Mouse (Mus musculus) thymus, postnatal 36 days (tissue): ENCODE data around the gene C77080.
A peak's percentile ranks its signal among the peaks of the same experiment; 100 is the strongest.

ENCODE experiments used
- DNase-seq, 2 experiments: peaks; one replicate each; pipeline ENCODE4 v3.0.0; 2022; ENCODE audit warnings: mixed read lengths in 2 of 2

Gene C77080

DNA sequence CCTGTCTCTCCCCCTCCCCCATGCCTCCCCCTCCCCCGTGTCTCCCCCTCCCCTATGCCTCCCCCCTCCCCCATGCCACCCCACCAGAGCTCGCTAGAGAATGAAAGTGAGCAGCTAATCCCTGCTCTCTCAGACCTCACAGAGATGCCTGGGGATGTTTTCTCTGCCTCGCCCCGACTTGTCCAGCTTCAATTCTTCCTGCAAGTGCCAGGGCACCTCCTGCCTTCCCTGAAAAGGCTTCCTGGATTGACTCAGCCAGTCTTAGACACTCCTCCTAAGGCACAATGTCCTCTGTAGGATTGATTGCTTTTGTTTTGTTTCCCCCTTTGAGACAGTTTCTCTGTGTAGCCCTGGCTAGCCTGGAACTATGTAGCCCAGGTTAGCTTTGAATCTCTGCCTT, at the start of gene C77080:
Gene C77080, minus strand, starts transcription at position 209 of the 400 bp plus-strand sequence.
- DNase-seq, result no peak

DNA sequence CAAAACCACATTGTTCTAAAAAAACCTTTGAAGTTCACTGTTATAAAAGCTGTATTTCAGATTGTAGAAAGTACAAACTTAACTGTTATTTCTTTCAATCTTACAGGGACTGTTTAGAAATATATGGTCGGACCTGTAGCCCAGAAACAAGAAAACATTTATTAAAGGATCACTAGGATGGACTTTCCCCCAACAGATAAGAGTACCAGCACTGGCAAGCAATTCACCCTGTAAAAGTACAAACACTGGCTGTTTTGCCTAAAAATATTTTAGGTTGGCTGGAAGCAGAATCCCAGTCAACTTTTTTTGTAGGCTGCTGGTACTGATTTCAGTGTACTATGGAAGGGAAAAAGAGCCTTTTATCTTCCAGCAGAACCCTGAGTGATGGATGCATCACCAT, 46.7 kb upstream of the C77080 start:
- DNase-seq, result no peak

DNA sequence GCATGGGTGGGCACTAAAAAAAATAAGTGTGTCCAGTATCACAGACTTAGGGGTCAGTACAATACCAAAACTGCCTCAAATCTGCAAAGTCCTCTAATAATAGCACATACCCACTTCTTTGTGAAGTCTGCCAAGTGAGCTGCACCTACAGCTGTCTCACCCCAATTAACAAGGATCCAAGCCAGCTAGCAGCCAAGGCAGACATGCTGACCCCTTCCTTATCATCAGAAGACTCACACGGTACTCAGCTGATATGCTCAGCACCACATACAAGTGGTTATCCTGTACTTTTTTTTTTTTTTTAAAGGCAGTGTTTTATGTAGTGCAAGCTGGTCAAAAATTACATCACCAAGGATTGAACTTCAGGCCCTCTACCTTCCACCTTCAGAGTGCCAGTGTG, 43.1 kb upstream of the C77080 start:
- DNase-seq, result no peak

DNA sequence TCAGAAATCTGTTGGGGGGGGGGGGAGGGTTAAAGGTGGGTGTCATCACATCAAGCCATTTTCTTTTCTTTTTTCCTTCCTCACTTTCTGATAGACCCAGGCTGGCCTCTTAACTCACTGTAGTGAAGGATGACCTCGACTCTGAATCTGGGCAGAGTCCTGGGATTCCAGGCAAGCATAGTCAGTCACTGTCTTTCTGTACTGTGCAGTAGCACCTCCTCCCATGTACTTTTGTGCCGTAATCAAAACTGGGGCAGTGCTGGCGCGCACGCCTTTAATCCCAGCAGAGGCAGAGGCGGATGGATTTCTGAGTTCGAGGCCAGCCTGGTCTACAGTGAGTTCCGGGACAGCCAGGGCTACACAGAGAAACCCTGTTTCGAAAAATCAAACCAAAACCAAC, 42.6 kb upstream of the C77080 start:
- no peak for DNase-seq

GRCm38 (mm10) chr4:129303401-129303800, 42.2 kb upstream of the C77080 start:
- no peak for DNase-seq

DNA sequence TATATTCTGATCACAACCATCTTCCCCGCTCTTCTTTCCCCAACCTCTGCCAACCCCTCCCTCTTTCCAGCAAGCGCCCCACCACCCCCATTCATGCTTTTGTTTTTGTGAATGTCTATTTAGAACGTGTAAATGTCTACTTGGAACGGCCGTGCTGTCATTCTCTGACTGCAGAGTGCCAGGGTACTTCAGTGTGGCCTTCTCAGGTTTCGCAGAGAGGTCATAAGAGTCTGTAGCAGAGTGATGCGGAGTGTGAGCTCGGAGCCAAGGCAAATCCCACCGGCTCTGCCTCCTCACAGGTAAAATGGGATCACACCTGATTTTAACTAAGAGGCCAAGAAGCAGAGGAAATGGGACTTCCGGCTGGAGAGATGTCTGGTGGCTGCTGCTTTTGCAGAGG, 37.9 kb upstream of the C77080 start:
- DNase-seq, result no peak

DNA sequence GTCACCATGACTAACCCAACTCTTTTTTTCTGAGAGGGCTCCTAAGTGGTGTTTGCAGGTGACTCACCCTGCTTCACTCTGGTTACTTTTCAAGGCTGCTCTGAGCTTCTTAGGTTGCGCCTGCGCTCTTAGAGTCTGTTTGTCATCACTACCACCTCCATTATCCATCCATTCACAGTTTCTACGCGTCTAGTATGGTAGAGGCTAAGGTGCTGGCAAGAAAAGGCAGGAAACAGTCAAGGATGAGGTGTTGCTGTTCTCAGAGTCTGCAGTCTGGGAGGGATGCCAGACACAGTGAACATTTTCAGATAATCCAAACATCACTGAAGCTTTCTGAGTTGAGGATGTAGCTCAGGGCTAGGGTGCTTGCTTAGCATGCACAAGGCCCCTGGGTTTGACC, 36.5 kb upstream of the C77080 start:
- no peak for DNase-seq

DNA sequence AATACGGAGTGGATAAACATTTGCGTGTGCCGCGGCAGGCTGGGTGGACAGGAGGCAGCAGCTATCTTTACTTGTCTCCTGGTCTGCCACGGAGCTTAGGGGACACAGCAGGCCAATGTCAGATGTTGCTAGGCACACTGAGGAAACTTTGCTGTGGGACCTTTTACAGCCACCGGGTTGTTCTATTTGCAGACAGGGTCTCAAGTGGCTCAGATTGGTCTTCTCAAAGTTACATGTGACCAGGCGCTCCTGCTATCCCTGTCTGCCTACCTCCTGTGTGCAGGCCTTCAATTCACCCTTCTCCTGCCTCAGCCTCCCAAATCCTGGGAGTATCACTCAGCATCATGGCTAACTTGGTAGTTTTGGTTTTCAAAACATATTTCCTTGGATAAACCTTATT, 34.9 kb upstream of the C77080 start:
- DNase-seq, result no peak

DNA sequence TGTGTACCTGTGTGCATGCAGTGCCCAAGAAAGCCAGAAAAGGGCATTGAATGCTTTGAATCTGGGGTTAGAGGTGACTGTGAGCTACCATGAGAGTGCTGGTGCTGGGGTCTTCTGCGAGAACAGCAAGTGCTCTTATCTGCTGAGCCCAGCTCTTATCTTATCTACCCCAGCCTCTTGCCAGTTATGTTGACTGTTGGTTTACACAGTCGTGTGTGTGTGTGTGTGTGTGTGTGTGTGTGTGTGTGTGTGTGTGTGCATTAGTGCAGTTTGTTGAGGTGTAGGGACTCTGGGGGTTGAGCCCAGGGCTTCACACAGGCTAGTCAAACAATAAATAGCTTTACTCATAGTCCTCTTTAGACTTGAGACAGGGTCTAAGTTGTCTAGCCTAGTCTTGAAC, 34.0 kb upstream of the C77080 start:
- DNase-seq, result no peak

- no peak for DNase-seq
Observed at GRCm38 (mm10) chr4:129293702-129294101, 32.5 kb upstream of the C77080 start.

- DNase-seq, result no peak
Observed at GRCm38 (mm10) chr4:129292831-129293230, 31.6 kb upstream of the C77080 start.

DNA sequence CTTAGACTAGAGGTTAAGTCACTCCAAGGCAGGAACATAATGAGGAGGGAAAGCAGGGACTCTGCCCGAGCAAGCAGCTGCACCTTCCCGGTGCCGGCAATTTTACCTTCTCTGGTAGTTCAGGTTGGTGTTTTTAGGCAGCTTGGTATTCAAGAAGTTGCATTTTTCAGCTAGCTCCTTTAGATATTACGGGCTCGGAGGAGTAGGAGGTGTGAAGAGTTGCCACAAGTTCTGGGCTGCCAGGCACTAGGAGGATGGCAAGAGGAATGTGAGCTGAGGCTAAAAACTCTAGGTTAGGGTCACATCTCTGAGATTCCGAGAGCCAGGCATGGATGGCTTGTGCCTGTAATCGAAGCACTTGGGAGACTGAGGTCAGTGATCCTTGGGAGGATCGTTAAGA, 28.5 kb upstream of the C77080 start:
- DNase-seq, result no peak

- no peak for DNase-seq
Observed at GRCm38 (mm10) chr4:129288067-129288466, 26.9 kb upstream of the C77080 start.

GRCm38 (mm10) chr4:129287472-129287981, 26.3 kb upstream of the C77080 start, which contains the start of gene Sync:
Gene Sync, plus strand, starts transcription at chr4:129287617.
- no peak for DNase-seq

- no peak for DNase-seq
Observed at GRCm38 (mm10) chr4:129286683-129287471, 25.7 kb upstream of the C77080 start.

DNA sequence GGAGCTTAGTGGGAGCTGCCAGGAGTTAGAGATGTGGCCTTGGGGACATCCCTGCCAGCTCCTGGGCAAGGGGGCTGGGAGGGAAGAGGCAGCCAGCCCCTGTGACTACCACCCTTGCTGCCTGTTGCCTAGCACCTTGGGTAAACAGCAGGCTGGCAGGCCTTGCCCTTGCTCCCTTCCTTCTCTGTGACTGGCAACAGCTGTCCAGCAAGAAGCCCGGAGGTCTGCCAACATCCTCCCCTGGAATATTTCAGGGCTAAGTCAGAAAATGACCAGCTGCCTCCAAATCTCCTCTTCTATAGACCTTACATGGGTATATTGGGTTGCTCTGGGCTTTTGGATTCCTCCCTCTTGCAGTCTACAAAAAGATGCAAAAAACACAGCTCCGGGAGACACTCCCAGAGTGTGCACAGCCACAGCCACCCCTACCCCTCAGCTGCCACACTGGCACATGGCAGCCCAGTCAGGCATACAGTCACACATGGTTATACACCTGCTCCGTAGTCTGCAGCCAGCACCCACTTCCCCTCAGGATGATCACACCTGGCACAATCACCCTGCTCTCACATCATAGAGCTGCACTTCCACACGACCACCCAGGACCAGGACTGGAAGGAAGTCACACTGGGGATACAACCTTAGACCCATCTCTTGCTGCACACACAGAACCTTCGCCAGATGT, 24.9 kb upstream of the C77080 start:
- no peak for DNase-seq

GRCm38 (mm10) chr4:129284685-129285084, 23.5 kb upstream of the C77080 start:
- no peak for DNase-seq

GRCm38 (mm10) chr4:129283226-129283625, 22.0 kb upstream of the C77080 start:
- no peak for DNase-seq

DNA sequence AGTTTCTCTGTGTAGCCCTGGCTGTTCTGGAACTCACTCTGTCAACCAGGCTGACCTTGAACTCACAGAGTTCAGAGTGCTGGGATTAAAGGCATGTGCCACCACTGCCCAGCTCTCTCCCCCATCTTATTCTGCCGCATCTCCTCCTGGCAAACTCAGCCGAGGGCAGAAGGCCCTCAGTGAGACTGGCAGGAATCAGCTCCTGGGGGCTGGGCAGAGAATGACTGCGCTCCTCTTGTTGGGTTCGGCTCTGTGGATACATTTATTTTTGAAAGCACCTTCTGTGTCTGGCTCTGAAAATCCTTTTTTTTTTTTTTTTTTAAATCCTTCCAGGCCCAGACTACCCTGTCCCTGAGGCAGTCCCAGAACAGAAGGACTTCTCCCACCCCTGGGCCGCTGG, 21.6 kb upstream of the C77080 start:
- DNase-seq, result no peak

- peak; percentile 89 to 92 for DNase-seq
Observed at GRCm38 (mm10) chr4:129276453-129276865, 15.3 kb upstream of the C77080 start.

DNA sequence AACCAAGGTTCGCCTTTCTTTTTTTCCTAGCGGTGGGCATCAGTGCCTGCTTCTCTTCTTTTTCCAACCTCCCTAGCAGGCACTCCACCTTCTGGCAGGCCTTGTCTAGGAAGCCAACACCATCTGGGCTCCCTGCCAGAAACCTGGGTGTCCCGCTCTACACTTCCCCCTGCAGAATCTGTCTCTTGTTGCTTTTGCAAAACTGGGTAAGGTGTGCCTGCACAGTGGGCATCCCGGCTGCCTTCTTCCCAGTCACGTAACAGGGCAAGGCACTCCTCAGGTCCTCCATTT, 11.5 kb upstream of the C77080 start:
- no peak for DNase-seq

GRCm38 (mm10) chr4:129271991-129272755, 11.0 kb upstream of the C77080 start:
- peak in 1 of 2 experiments; percentile 23 for DNase-seq

- no peak for DNase-seq
Observed at GRCm38 (mm10) chr4:129268698-129269097, 7.5 kb upstream of the C77080 start.

DNA sequence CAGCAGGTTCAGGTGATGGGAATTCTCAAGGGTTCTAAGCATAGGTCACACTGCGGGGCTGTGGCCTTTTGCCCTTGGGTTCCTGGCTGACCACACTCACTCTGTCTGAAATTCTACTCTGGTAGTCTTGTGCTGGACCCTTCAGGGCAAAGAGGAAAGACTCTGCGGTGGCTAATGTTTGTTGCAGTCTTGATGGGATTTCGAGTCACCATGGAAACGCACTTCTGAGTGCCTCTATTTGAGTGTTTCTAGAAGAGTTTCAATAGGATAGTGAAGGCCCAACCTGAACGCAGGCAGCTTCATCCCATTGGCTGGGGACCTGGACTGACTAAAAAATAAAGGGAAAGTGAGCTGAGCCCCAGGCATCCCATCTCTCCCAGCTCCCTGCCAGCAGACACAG, 5.6 kb upstream of the C77080 start:
- no peak for DNase-seq
